Mouse (Mus musculus): ENCODE measurements around the gene Desi2. TPM values are rescaled to one million over a fixed set of nuclear protein-coding genes. Genes with fewer than 3 reads are reported as not detected.
"Not testable (repeated sequence)": the region's sequence is repeated elsewhere in the genome, so short reads cannot be mapped to it uniquely, and the experiment has no call there.

Desi2 gene
- polyA plus RNA-seq, 1 experiment from 2014 or later: 25.4 TPM

DNA sequence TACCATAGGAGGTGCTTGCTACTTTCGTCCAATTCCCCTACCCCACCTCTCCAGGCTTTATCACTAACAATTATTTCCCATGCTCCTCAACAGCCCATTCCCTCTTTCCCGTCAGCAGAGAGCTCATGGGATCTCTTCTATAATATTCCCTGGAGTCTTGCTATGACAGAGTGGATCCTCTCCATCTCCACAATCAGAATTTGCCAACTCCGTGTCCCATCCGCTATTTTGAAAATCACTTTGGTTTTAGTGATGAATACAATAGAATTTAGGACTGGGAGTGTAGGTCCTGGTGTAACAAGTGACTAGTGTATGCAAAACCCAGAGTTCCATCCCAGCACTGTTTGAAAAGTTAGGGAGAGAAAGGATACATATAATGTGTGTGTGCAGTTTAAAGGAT is 69.1 kb downstream of the Desi2 start:
- Histone ChIP-seq H3K9me3 (replicated peaks; ENCODE audit: low read length) (no peaks in the 10 kb centered on the region), H3K9ac (ENCODE audit: low read depth, low read length) (no peak overlapping the region), H3K36me3 (ENCODE audit: insufficient read depth, low read length) (peaks cover 7% of the 10 kb centered on the region; the same call in 1 of the 2 replicates), H3K27me3 (ENCODE audit: insufficient read depth, low read length) (no peaks in the 10 kb centered on the region), H3K27ac (no peak overlapping the region), H3K4me1 (replicated peaks; ENCODE audit: insufficient read depth, low read length) (no peaks in the 10 kb centered on the region), H3K4me2 (ENCODE audit: low read length) (no peak overlapping the region), H3K4me3 (replicated peaks; ENCODE audit: low read depth, low read length) (no peak overlapping the region)
- DNase-seq (ENCODE audit: low spot score) (no peak), ATAC-seq (replicated peaks; ENCODE audit: low FRiP score, low read depth) (no peak)
- no peak for TF ChIP-seq CTCF (IDR thresholded peaks at IDR 0.05; ENCODE audit: low read depth)
- WGBS: 95% methylated on average over 4 of the region's 4 CpGs

DNA sequence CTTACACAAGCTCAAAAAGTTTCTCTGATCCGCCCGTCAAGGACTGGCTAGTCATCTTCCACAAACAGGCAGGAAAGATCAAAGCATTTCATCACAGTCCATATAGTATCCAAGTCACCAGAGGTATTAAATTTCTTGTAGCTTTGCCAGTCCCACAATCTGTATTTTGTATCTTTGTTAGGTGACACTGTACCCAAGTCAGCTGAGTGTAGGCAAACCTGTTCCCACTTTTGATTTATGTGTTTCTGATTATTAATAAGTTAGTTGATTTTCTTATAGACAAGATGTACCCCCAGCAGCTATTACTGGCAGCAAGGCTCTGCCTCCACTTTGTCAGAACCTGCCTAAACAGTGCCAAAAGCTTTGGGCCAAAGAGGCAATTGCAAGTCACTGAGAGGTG is 71.6 kb downstream of the Desi2 start:
- TF ChIP-seq CTCF (IDR thresholded peaks at IDR 0.05; ENCODE audit: low read depth): no peak
- Histone ChIP-seq H3K9me3 (replicated peaks; ENCODE audit: low read length) (no peaks in the 10 kb centered on the region), H3K27ac (no peak overlapping the region), H3K9ac (ENCODE audit: low read depth, low read length) (no peak overlapping the region), H3K4me3 (replicated peaks; ENCODE audit: low read depth, low read length) (no peak overlapping the region), H3K4me2 (ENCODE audit: low read length) (no peak overlapping the region), H3K27me3 (ENCODE audit: insufficient read depth, low read length) (no peaks in the 10 kb centered on the region), H3K36me3 (ENCODE audit: insufficient read depth, low read length) (peaks cover 7% of the 10 kb centered on the region; the same call in 1 of the 2 replicates), H3K4me1 (replicated peaks; ENCODE audit: insufficient read depth, low read length) (no peaks in the 10 kb centered on the region)
- ATAC-seq (replicated peaks; ENCODE audit: low FRiP score, low read depth) (no peak), DNase-seq (ENCODE audit: low spot score) (no peak)
- WGBS: 76% methylated on average over 2 of the region's 2 CpGs

DNA sequence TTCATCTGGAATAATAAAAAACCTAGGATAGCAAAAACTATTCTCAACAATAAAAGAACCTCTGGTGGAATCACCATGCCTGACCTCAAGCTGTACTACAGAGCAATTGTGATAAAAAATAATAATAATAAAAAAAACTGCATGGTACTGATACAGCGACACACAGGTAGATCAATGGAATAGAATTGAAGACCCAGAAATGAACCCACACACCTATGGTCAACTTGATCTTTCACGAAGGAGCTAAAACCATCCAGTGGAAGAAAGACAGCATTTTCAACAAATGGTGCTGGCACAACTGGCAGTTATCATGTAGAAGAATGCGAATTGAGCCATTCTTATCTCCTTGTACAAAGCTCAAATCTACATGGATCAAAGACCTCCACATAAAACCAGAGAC is 78.2 kb downstream of the Desi2 start:
- not testable (repeated sequence) for H3K4me3 ChIP-seq (replicated peaks; ENCODE audit: low read depth, low read length); H3K27ac ChIP-seq; H3K9me3 ChIP-seq (replicated peaks; ENCODE audit: low read length); ATAC-seq (replicated peaks; ENCODE audit: low FRiP score, low read depth); H3K9ac ChIP-seq (ENCODE audit: low read depth, low read length); H3K4me1 ChIP-seq (replicated peaks; ENCODE audit: insufficient read depth, low read length); H3K27me3 ChIP-seq (ENCODE audit: insufficient read depth, low read length); DNase-seq (ENCODE audit: low spot score); H3K36me3 ChIP-seq (ENCODE audit: insufficient read depth, low read length); H3K4me2 ChIP-seq (ENCODE audit: low read length)
- WGBS: 93% methylated on average over 3 of the region's 3 CpGs

DNA sequence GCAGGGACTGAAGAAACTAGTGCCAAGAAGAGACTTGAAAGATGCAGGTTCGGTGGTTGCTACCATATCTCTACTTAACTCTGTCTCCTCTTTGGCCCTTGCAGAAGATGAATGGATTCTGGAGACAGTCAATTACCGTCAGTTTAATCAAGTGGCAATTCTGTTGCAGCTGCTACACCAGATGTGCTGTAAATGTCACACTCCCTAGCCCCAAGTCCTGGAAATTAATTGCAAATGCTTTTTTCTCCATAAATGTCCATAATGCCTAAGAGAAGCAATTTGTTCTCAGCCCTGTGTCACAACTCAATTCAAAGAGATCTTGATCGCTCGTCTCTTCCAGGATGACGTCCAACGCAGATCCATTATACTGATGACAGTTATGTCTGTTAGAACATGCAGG is 83.4 kb downstream of the Desi2 start:
- H3K36me3 ChIP-seq (ENCODE audit: insufficient read depth, low read length): no peaks in the 10 kb centered on the region
- no peaks in the 10 kb centered on the region for H3K27me3 ChIP-seq (ENCODE audit: insufficient read depth, low read length)
- DNase-seq (ENCODE audit: low spot score) (no peak), ATAC-seq (replicated peaks; ENCODE audit: low FRiP score, low read depth) (no peak)
- 65% methylated on average over 6 of the region's 6 CpGs for WGBS
- H3K4me3 ChIP-seq (replicated peaks; ENCODE audit: low read depth, low read length): no peak overlapping the region
- H3K27ac ChIP-seq: no peak overlapping the region
- H3K9ac ChIP-seq (ENCODE audit: low read depth, low read length): no peak overlapping the region
- H3K4me1 ChIP-seq (replicated peaks; ENCODE audit: insufficient read depth, low read length): 0 out of 2 replicates have a peak, but pooled peaks cover under 1% of the 10 kb centered on the region
- H3K9me3 ChIP-seq (replicated peaks; ENCODE audit: low read length): no peaks in the 10 kb centered on the region
- H3K4me2 ChIP-seq (ENCODE audit: low read length): no peak overlapping the region
- no peak for TF ChIP-seq CTCF (IDR thresholded peaks at IDR 0.05; ENCODE audit: low read depth)

- no peak for TF ChIP-seq CTCF (IDR thresholded peaks at IDR 0.05; ENCODE audit: low read depth)
- H3K4me3 ChIP-seq (replicated peaks; ENCODE audit: low read depth, low read length): peak overlapping the region; percentile 66; the same call in 1 of the 2 replicates
- 4% methylated on average over 9 of the region's 9 CpGs for WGBS
- no peak for ATAC-seq (replicated peaks; ENCODE audit: low FRiP score, low read depth)
- DNase-seq (ENCODE audit: low spot score): peak; percentile 10
- no peaks in the 10 kb centered on the region for H3K27me3 ChIP-seq (ENCODE audit: insufficient read depth, low read length)
- H3K36me3 ChIP-seq (ENCODE audit: insufficient read depth, low read length): no peaks in the 10 kb centered on the region
- H3K4me1 ChIP-seq (replicated peaks; ENCODE audit: insufficient read depth, low read length): 0 out of 2 replicates have a peak, but pooled peaks cover 5% of the 10 kb centered on the region
- peak overlapping the region; percentile 87 for H3K4me2 ChIP-seq (ENCODE audit: low read length)
- 0 out of 2 replicates have a peak overlapping the region, but pooled peaks have one; percentile 82 for H3K9ac ChIP-seq (ENCODE audit: low read depth, low read length)
- H3K27ac ChIP-seq: no peak overlapping the region
- H3K9me3 ChIP-seq (replicated peaks; ENCODE audit: low read length): no peaks in the 10 kb centered on the region
Observed at GRCm38 (mm10) chr1:178275174-178275730, 88.0 kb downstream of the Desi2 start.

DNA sequence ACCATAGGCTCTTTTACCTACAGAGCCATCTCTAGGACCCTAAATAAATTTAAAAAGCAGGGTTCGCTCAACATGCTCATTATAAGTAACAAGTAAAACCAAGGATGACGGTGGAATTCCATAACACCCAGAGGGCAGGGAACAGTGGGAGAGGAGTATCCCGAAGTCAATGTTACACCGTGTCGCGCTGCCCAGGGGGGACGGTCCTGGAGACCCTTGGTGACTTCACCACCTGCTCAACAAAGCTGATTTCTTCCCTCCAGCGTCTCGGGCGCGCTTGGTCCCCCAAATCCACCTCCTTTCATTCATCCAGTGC is 88.5 kb downstream of the Desi2 start:
- 3% methylated on average over 11 of the region's 11 CpGs for WGBS
- peak overlapping the region; percentile 82 for H3K9ac ChIP-seq (ENCODE audit: low read depth, low read length)
- no peak for TF ChIP-seq CTCF (IDR thresholded peaks at IDR 0.05; ENCODE audit: low read depth)
- H3K27ac ChIP-seq: peak overlapping the region; percentile 54; the same call in 1 of the 2 replicates
- peak overlapping the region; percentile 87 for H3K4me2 ChIP-seq (ENCODE audit: low read length)
- H3K4me3 ChIP-seq (replicated peaks; ENCODE audit: low read depth, low read length): peak overlapping the region; percentile 66
- H3K27me3 ChIP-seq (ENCODE audit: insufficient read depth, low read length): no peaks in the 10 kb centered on the region
- DNase-seq (ENCODE audit: low spot score): no peak
- no peaks in the 10 kb centered on the region for H3K9me3 ChIP-seq (replicated peaks; ENCODE audit: low read length)
- H3K36me3 ChIP-seq (ENCODE audit: insufficient read depth, low read length): no peaks in the 10 kb centered on the region
- 0 out of 2 replicates have a peak, but pooled peaks cover 5% of the 10 kb centered on the region for H3K4me1 ChIP-seq (replicated peaks; ENCODE audit: insufficient read depth, low read length)
- ATAC-seq (replicated peaks; ENCODE audit: low FRiP score, low read depth): peak; percentile 40; the same call in 1 of the 2 replicates
